Mouse (Mus musculus): Measurements from ENCODE around the gene Emx1. TPM values are rescaled to one million over a fixed set of nuclear protein-coding genes. Genes with fewer than 3 reads are reported as not detected.

The Emx1 gene
- polyA plus RNA-seq, 1 experiment from 2014 or later = not detected

DNA sequence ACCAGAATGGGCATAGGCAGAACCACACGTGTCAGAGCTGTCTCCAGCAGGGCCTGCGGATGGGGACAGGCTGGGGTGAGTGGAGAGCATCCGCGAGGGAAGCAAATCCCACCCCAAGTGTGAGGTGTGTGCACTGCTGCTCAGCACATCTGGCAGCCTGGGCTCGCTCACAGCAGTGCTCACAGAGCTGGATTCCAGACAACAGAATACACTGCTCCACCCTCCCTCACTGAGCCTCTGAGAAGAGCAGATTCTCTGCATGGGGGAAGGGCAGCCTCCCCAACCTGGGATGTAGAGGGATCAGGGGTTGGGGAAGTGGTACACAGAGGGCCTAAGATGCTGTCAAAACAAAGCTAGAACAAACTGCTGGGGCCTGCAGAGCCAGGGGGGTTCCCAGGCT is 47.6 kb downstream of the Emx1 start:
- H3K9me3 ChIP-seq (replicated peaks; ENCODE audit: control insufficient read depth, low read length) = no peaks in the 10 kb centered on the region
- no peak for ATAC-seq (ENCODE audit: low read depth)
- no peaks in the 10 kb centered on the region for H3K36me3 ChIP-seq (ENCODE audit: control insufficient read depth, insufficient read depth)
- no peaks in the 10 kb centered on the region for H3K27me3 ChIP-seq (ENCODE audit: control insufficient read depth, insufficient read depth, low read depth, low read length)
- no peak overlapping the region for H3K27ac ChIP-seq (ENCODE audit: low read length)
- no peak overlapping the region for H3K9ac ChIP-seq (ENCODE audit: low read depth, low read length)
- no peak overlapping the region for H3K4me3 ChIP-seq (ENCODE audit: low read depth, low read length)
- no peak overlapping the region for H3K4me2 ChIP-seq (ENCODE audit: low read depth, low read length)
- whole genome bisulfite sequencing (ENCODE audit: insufficient replicate concordance) = 41% methylated on average over 5 of the region's 5 CpGs
- H3K4me1 ChIP-seq (ENCODE audit: control insufficient read depth, low read depth, low read length) = no peaks in the 10 kb centered on the region

DNA sequence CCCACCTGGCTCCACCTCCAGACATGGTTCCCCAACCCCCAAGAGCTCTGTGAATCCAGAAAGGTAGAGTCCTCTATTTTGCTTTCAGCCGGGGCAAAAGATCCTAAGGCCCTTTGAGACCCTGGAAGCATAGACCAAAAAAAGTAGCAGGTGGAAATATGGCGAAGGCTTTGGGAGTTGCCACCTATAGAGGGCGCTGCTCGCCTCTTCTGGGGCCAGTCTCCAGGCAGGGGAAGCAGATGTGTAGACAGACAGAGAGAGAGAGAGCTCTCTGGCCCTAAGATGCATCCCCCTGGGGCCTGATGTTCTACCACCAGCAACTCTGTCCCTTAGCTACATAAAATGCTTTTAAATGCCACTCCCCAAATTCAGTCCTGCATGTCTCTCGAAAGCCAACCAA is 49.8 kb downstream of the Emx1 start:
- Histone ChIP-seq H3K27ac (ENCODE audit: low read length) (no peak overlapping the region), H3K4me1 (ENCODE audit: control insufficient read depth, low read depth, low read length) (no peaks in the 10 kb centered on the region), H3K4me3 (ENCODE audit: low read depth, low read length) (no peak overlapping the region), H3K27me3 (ENCODE audit: control insufficient read depth, insufficient read depth, low read depth, low read length) (no peaks in the 10 kb centered on the region), H3K9ac (ENCODE audit: low read depth, low read length) (no peak overlapping the region), H3K4me2 (ENCODE audit: low read depth, low read length) (no peak overlapping the region), H3K9me3 (replicated peaks; ENCODE audit: control insufficient read depth, low read length) (no peaks in the 10 kb centered on the region), H3K36me3 (ENCODE audit: control insufficient read depth, insufficient read depth) (no peaks in the 10 kb centered on the region)
- WGBS (ENCODE audit: insufficient replicate concordance) = 38% methylated on average over 5 of the region's 5 CpGs
- no peak for ATAC-seq (ENCODE audit: low read depth)

DNA sequence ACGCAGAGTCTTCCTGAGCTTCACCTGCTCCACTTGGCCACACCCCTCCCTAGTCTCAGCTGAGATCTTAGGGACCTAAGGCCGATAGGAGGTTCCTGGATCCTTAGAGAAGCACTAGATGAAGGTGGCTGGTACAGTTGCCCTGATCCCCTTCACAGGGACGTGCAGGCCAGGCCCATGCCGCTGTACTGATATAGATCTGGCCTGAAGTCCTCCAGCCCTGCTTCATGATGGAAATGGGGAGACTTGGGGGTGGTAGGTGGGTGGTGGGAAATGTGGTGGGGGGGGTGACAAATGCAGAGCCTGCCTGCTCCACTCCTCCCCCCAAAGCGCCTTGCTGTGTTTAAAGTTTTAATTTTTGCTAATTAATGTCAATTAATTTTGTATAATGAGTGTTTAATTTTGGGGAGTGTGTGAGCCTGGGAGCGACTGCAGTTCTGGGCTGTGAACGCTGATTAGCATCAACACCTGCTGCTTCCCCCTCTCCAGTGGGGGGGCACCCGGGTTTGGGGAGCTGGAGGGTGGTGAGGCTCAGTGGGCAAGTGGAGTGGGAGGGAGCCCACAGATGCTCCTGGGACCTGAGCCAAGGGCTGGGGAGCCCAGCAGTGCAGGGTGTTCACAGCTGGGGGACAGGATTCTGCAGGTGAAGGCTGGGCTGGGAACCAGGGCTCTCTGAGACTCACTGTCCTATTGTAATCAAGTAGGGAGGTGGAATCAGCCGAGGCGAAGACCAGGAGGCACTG is 50.5 kb downstream of the Emx1 start:
- ATAC-seq (ENCODE audit: low read depth) = no peak
- no peaks in the 10 kb centered on the region for H3K9me3 ChIP-seq (replicated peaks; ENCODE audit: control insufficient read depth, low read length)
- no peaks in the 10 kb centered on the region for H3K27me3 ChIP-seq (ENCODE audit: control insufficient read depth, insufficient read depth, low read depth, low read length)
- H3K4me2 ChIP-seq (ENCODE audit: low read depth, low read length) = no peak overlapping the region
- H3K36me3 ChIP-seq (ENCODE audit: control insufficient read depth, insufficient read depth) = no peaks in the 10 kb centered on the region
- H3K27ac ChIP-seq (ENCODE audit: low read length) = no peak overlapping the region
- no peak overlapping the region for H3K9ac ChIP-seq (ENCODE audit: low read depth, low read length)
- H3K4me1 ChIP-seq (ENCODE audit: control insufficient read depth, low read depth, low read length) = no peaks in the 10 kb centered on the region
- WGBS (ENCODE audit: insufficient replicate concordance) = 59% methylated on average over 10 of the region's 10 CpGs
- no peak overlapping the region for H3K4me3 ChIP-seq (ENCODE audit: low read depth, low read length)

DNA sequence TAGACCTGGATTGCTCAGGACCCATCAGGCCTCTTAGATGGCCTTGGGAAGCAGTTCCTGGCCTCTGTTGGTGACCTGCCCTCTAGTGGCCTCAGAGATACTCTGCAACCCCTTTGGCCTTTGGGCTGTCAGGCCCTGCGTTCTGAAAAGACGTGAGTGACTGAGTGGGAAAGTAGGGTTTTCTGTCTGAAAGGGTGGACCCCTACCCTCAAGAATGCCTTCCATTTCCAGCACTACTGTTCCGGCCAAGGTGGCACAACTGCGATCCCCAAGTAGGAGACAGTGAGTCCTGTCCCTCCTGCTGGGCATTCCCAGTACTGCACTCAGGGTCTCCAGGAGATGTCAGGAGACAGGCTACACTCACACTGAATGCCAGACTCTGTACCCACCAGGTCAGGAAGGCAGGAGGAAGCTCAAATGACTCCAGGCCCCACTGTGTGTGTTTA is 51.8 kb downstream of the Emx1 start:
- no peak for ATAC-seq (ENCODE audit: low read depth)

DNA sequence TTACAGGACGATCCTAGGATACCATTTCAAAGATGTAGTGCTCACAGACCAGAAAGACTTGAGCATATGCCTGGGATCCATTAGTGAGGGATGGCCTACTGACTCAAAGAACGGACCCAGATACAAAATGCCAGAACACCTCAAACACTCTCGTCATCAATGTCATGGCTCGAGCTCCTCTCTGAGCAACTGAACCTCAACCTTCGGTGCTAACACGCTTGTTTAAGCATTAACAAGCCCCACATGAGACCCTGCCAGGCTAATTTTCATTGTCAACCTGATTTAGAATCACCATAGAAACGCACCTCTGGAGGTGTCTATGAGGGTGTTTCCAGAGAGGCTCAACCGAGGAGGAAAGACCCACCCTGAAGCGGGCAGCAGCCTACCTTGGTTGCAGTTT is 62.6 kb downstream of the Emx1 start:
- Histone ChIP-seq H3K4me3 (ENCODE audit: low read depth, low read length) (no peak overlapping the region), H3K9me3 (replicated peaks; ENCODE audit: control insufficient read depth, low read length) (no peaks in the 10 kb centered on the region), H3K4me2 (ENCODE audit: low read depth, low read length) (no peak overlapping the region), H3K27ac (ENCODE audit: low read length) (no peak overlapping the region), H3K36me3 (ENCODE audit: control insufficient read depth, insufficient read depth) (no peaks in the 10 kb centered on the region), H3K9ac (ENCODE audit: low read depth, low read length) (no peak overlapping the region), H3K4me1 (ENCODE audit: control insufficient read depth, low read depth, low read length) (no peaks in the 10 kb centered on the region), H3K27me3 (ENCODE audit: control insufficient read depth, insufficient read depth, low read depth, low read length) (no peaks in the 10 kb centered on the region)
- WGBS (ENCODE audit: insufficient replicate concordance) = 62% methylated on average over 9 of the region's 9 CpGs
- ATAC-seq (ENCODE audit: low read depth) = no peak

More for the DNA sequence above, 51.8 kb downstream of the Emx1 start:
- 0 out of 2 replicates have a peak overlapping the region, but pooled peaks have one; percentile 23 for H3K4me2 ChIP-seq (ENCODE audit: low read depth, low read length)
- no peaks in the 10 kb centered on the region for H3K9me3 ChIP-seq (replicated peaks; ENCODE audit: control insufficient read depth, low read length)
- WGBS (ENCODE audit: insufficient replicate concordance) = 8% methylated on average over 4 of the region's 4 CpGs
- H3K27ac ChIP-seq (ENCODE audit: low read length) = no peak overlapping the region
- no peak overlapping the region for H3K4me3 ChIP-seq (ENCODE audit: low read depth, low read length)
- H3K4me1 ChIP-seq (ENCODE audit: control insufficient read depth, low read depth, low read length) = no peaks in the 10 kb centered on the region
- no peaks in the 10 kb centered on the region for H3K27me3 ChIP-seq (ENCODE audit: control insufficient read depth, insufficient read depth, low read depth, low read length)
- H3K9ac ChIP-seq (ENCODE audit: low read depth, low read length) = no peak overlapping the region
- no peaks in the 10 kb centered on the region for H3K36me3 ChIP-seq (ENCODE audit: control insufficient read depth, insufficient read depth)

DNA sequence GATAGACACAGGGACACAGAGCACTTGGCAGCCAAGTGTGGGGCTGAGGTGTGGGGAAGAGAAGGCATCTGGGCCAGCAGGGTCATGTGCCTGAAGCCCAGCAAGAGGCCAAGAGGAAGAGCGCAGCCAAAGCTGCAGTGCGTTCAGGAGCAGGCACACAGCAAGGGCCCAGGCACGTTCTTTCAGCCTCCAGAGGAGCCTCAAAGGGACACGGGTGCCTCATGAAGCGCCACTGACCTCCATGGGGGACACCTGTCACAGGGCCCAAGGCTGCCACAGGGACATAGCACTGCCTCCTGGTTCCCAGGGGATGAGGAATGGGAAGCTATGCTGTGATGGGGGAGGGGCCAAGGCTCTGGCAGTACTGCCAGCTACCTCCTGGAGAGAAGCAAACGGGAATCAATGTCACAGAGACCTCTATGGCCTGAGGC is 63.6 kb downstream of the Emx1 start:
- Histone ChIP-seq H3K4me2 (ENCODE audit: low read depth, low read length) (no peak overlapping the region), H3K27ac (ENCODE audit: low read length) (no peak overlapping the region), H3K9ac (ENCODE audit: low read depth, low read length) (no peak overlapping the region), H3K9me3 (replicated peaks; ENCODE audit: control insufficient read depth, low read length) (no peaks in the 10 kb centered on the region), H3K36me3 (ENCODE audit: control insufficient read depth, insufficient read depth) (no peaks in the 10 kb centered on the region), H3K4me3 (ENCODE audit: low read depth, low read length) (no peak overlapping the region), H3K4me1 (ENCODE audit: control insufficient read depth, low read depth, low read length) (no peaks in the 10 kb centered on the region), H3K27me3 (ENCODE audit: control insufficient read depth, insufficient read depth, low read depth, low read length) (no peaks in the 10 kb centered on the region)
- no peak for ATAC-seq (ENCODE audit: low read depth)
- WGBS (ENCODE audit: insufficient replicate concordance) = 46% methylated on average over 6 of the region's 6 CpGs

DNA sequence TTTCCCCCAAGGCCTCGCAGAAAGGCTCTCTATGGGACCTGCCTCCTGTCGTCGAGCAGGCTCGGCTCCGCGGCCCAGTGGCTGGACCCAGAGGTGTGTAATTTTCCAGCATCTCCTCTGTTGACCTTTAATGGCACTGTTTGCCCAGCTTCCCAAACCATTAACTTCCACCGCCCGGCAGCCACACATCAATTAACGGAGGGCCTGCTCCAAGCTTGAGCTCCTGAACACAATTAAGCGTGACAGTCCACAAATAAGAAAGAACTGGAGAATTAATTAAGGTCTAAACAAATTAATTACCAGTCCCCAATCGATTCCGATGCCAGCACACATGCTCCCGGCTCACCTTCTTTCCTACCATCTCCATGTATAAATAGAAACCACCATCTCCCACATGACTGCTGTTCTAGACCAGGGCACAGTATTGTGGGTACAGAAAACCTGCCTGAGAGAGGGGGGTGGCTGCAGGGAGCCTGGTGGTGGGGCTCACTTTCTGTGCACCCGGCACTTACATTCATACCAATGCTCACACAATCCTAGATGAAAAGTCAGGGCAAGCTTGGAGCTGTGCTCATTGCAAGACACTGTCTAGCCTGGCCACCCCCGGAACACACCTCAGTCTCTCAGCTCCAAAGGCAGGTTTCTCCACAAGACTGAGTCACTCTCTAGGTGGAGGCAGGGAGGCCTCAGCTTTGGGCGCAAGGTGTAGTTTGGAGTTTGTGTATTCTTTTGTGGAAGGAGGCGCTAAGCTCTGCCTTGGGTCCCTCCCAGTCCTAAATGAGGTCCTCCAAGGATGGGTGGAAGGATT is 65.2 kb downstream of the Emx1 start:
- Histone ChIP-seq H3K27ac (ENCODE audit: low read length) (no peak overlapping the region), H3K9me3 (replicated peaks; ENCODE audit: control insufficient read depth, low read length) (no peaks in the 10 kb centered on the region), H3K4me2 (ENCODE audit: low read depth, low read length) (no peak overlapping the region), H3K27me3 (ENCODE audit: control insufficient read depth, insufficient read depth, low read depth, low read length) (no peaks in the 10 kb centered on the region), H3K36me3 (ENCODE audit: control insufficient read depth, insufficient read depth) (no peaks in the 10 kb centered on the region), H3K4me1 (ENCODE audit: control insufficient read depth, low read depth, low read length) (no peaks in the 10 kb centered on the region), H3K4me3 (ENCODE audit: low read depth, low read length) (no peak overlapping the region), H3K9ac (ENCODE audit: low read depth, low read length) (no peak overlapping the region)
- no peak for ATAC-seq (ENCODE audit: low read depth)
- 77% methylated on average over 17 of the region's 17 CpGs for WGBS (ENCODE audit: insufficient replicate concordance)

DNA sequence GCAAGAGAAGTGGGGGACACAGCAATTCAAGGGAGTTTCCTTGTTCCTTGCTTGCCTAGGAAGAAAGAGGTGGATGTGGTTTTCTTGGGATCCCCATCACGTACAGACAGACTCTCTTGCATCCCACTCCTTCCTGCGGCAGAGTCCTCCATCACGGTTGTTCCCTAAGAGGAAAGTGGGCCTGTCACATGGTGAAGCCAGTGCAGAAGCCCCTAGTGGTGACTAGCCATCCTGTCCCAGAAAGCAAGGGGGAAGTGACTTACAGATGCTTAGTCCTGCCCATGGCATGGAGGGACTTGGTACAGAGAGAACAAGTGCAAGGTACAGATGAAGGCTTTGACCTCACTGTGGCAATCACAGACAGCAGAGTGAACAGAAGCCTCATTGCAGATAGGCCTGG is 66.0 kb downstream of the Emx1 start:
- Histone ChIP-seq H3K27ac (ENCODE audit: low read length) (no peak overlapping the region), H3K9me3 (replicated peaks; ENCODE audit: control insufficient read depth, low read length) (no peaks in the 10 kb centered on the region), H3K27me3 (ENCODE audit: control insufficient read depth, insufficient read depth, low read depth, low read length) (no peaks in the 10 kb centered on the region), H3K36me3 (ENCODE audit: control insufficient read depth, insufficient read depth) (no peaks in the 10 kb centered on the region), H3K4me2 (ENCODE audit: low read depth, low read length) (no peak overlapping the region), H3K4me1 (ENCODE audit: control insufficient read depth, low read depth, low read length) (no peaks in the 10 kb centered on the region), H3K4me3 (ENCODE audit: low read depth, low read length) (no peak overlapping the region), H3K9ac (ENCODE audit: low read depth, low read length) (no peak overlapping the region)
- WGBS (ENCODE audit: insufficient replicate concordance) = 49% methylated on average over 3 of the region's 3 CpGs
- no peak for ATAC-seq (ENCODE audit: low read depth)

Measured in liver, embryonic 16.5 days (tissue).